8 mouse cellular contexts compared by ENCODE assay signal in genomic region chr5:24973228-24973627, GRCm38 (mm10).
DNase-seq lines count a peak whose midpoint lies in the region; ATAC-seq and TF ChIP-seq lines count a peak whose summit lies in the region.

No protein-coding gene starts in this region.

- H3K9ac ChIP-seq in heart, embryonic 14.5 days (ENCODE audit: low read length): peak overlapping the region; percentile 10; the same call in 1 of the 2 replicates
- H3K9ac ChIP-seq in limb, embryonic 15.5 days: no peak overlapping the region
- no peak overlapping the region for H3K9ac ChIP-seq in stomach, embryonic 16.5 days (ENCODE audit: low read length)

- 50% methylated on average over 13 of the region's 13 CpGs for WGBS in heart, embryonic 14.5 days
- WGBS in limb, embryonic 15.5 days: 49% methylated on average over 13 of the region's 13 CpGs
- 49% methylated on average over 13 of the region's 13 CpGs for WGBS in stomach, embryonic 16.5 days

- H3K4me1 ChIP-seq in heart, embryonic 14.5 days (ENCODE audit: control insufficient read depth in 2 of 2, insufficient read depth in 2 of 2, low read length in 2 of 2): peaks cover 50 to 64% of the 10 kb centered on the region in 2 experiments
- peaks cover 6% of the 10 kb centered on the region for H3K4me1 ChIP-seq in limb, embryonic 15.5 days
- peaks cover 28% of the 10 kb centered on the region for H3K4me1 ChIP-seq in stomach, embryonic 16.5 days (ENCODE audit: control insufficient read depth, insufficient read depth, low read length)

- peak; percentile 60 to 63 for DNase-seq in B cell, adult 2 months
- DNase-seq in T-cell, adult 2 months (ENCODE audit: low spot score): peak; percentile 57
- no peak for DNase-seq in embryo, embryonic 10.5 days (ENCODE audit: low spot score)
- DNase-seq in left cerebral cortex, adult 2 months (ENCODE audit: extremely low spot score in 1 of 2, low spot score in 2 of 2): no peak
- DNase-seq in left cerebral cortex, adult 11 months (ENCODE audit: low spot score): no peak

- no peak overlapping the region for H3K4me3 ChIP-seq in heart, embryonic 14.5 days (ENCODE audit: control insufficient read depth in 1 of 2, insufficient read depth in 1 of 2, low read depth in 1 of 2, low read length in 2 of 2)
- no peak overlapping the region for H3K4me3 ChIP-seq in limb, embryonic 15.5 days
- no peak overlapping the region for H3K4me3 ChIP-seq in stomach, embryonic 16.5 days (replicated peaks; ENCODE audit: low read length)
- H3K4me3 ChIP-seq in left cerebral cortex, adult 2 months: no peak overlapping the region

- no peak for ATAC-seq in heart, embryonic 14.5 days (ENCODE audit: insufficient number of reproducible peaks, insufficient read depth, low FRiP score, low read depth)
- 0 out of 2 replicates have a peak, but pooled peaks have one; percentile 32 for ATAC-seq in limb, embryonic 15.5 days (ENCODE audit: insufficient number of reproducible peaks, low FRiP score, low TSS enrichment, low read depth)
- peak; percentile 52; the same call in 1 of the 2 replicates for ATAC-seq in stomach, embryonic 16.5 days (ENCODE audit: insufficient read depth, low FRiP score)

- H3K9me3 ChIP-seq in heart, embryonic 14.5 days (ENCODE audit: control insufficient read depth, low read length): no peaks in the 10 kb centered on the region
- no peaks in the 10 kb centered on the region for H3K9me3 ChIP-seq in limb, embryonic 15.5 days
- H3K9me3 ChIP-seq in stomach, embryonic 16.5 days (replicated peaks; ENCODE audit: control insufficient read depth, low read length): no peaks in the 10 kb centered on the region

- no peaks in the 10 kb centered on the region for H3K36me3 ChIP-seq in heart, embryonic 14.5 days (ENCODE audit: control insufficient read depth, insufficient read depth, low read length)
- H3K36me3 ChIP-seq in limb, embryonic 15.5 days: no peaks in the 10 kb centered on the region
- H3K36me3 ChIP-seq in stomach, embryonic 16.5 days (ENCODE audit: control insufficient read depth, insufficient read depth, low read length): no peaks in the 10 kb centered on the region

- no peak for TF ChIP-seq CTCF in left cerebral cortex, adult 2 months (IDR thresholded peaks at IDR 0.05)

- H3K27me3 ChIP-seq in heart, embryonic 14.5 days (ENCODE audit: control insufficient read depth, insufficient read depth, low read length): no peaks in the 10 kb centered on the region
- no peaks in the 10 kb centered on the region for H3K27me3 ChIP-seq in limb, embryonic 15.5 days
- H3K27me3 ChIP-seq in stomach, embryonic 16.5 days (ENCODE audit: control insufficient read depth, insufficient read depth, low read length): no peaks in the 10 kb centered on the region

- no peak overlapping the region for H3K4me2 ChIP-seq in heart, embryonic 14.5 days (ENCODE audit: low read length)
- no peak overlapping the region for H3K4me2 ChIP-seq in limb, embryonic 15.5 days
- H3K4me2 ChIP-seq in stomach, embryonic 16.5 days (ENCODE audit: low read depth, low read length): no peak overlapping the region

- intact Hi-C loops in left cerebral cortex, adult 2 months (cut with DNase I): no loop called here

- no peak overlapping the region for H3K27ac ChIP-seq in heart, embryonic 14.5 days (replicated peaks in 1 of 2; ENCODE audit: control insufficient read depth in 1 of 2, insufficient read depth in 1 of 2, low read depth in 2 of 2, low read length in 2 of 2)
- no peak overlapping the region for H3K27ac ChIP-seq in limb, embryonic 15.5 days
- H3K27ac ChIP-seq in stomach, embryonic 16.5 days (ENCODE audit: low read length): no peak overlapping the region
- H3K27ac ChIP-seq in left cerebral cortex, adult 2 months: no peak overlapping the region

Comparison
In these comparisons a context has a peak if more than half of its experiments do, and no peak if none do; other contexts are left out.
1. DNase-seq: peak in B cell, adult 2 months (2 of 2) and T-cell, adult 2 months (single experiment); none in embryo, embryonic 10.5 days (single experiment), left cerebral cortex, adult 2 months (0 of 2) and left cerebral cortex, adult 11 months (single experiment).